Comparison of ENCODE assay signal across 8 mouse cellular contexts in genomic region chr1:155233378-155233777, GRCm38 (mm10). TPM values are rescaled to one million over a fixed set of nuclear protein-coding genes. Genes with fewer than 3 reads are reported as not detected.
DNase-seq lines count a peak whose midpoint lies in the region; ATAC-seq and TF ChIP-seq lines count a peak whose summit lies in the region.

No protein-coding gene starts in this region.

- H3K4me2 ChIP-seq in lung, postnatal 0 days (replicated peaks; ENCODE audit: low read depth, low read length): no peak overlapping the region
- H3K4me2 ChIP-seq in hindbrain, embryonic 16.5 days (ENCODE audit: low read length): no peak overlapping the region
- no peak overlapping the region for H3K4me2 ChIP-seq in stomach, embryonic 14.5 days (replicated peaks; ENCODE audit: low read depth, low read length)

- no peak for TF ChIP-seq EP300 in lung, postnatal 0 days (IDR thresholded peaks at IDR 0.05)

- intact Hi-C loops in gastrocnemius, postnatal 14 days (cut with DNase I; ENCODE audit: low total_unique reads): no loop called here

- no peak overlapping the region for H3K4me3 ChIP-seq in lung, postnatal 0 days (ENCODE audit: low read depth, low read length)
- no peak overlapping the region for H3K4me3 ChIP-seq in hindbrain, embryonic 16.5 days (ENCODE audit: low read length)
- no peak overlapping the region for H3K4me3 ChIP-seq in stomach, embryonic 14.5 days (ENCODE audit: low read depth, low read length)

- no peak for TF ChIP-seq CTCF in lung, postnatal 0 days (IDR thresholded peaks at IDR 0.05)

- H3K9me3 ChIP-seq in lung, postnatal 0 days (ENCODE audit: low read length): no peaks in the 10 kb centered on the region
- H3K9me3 ChIP-seq in hindbrain, embryonic 16.5 days (ENCODE audit: control insufficient read depth, low read length): no peaks in the 10 kb centered on the region
- H3K9me3 ChIP-seq in stomach, embryonic 14.5 days (ENCODE audit: control insufficient read depth, low read depth, low read length): no peaks in the 10 kb centered on the region

- H3K4me1 ChIP-seq in lung, postnatal 0 days (ENCODE audit: insufficient read depth, low read depth, low read length): no peaks in the 10 kb centered on the region
- peaks cover 50% of the 10 kb centered on the region for H3K4me1 ChIP-seq in hindbrain, embryonic 16.5 days (ENCODE audit: control insufficient read depth, insufficient read depth, low read depth, low read length)
- H3K4me1 ChIP-seq in stomach, embryonic 14.5 days (ENCODE audit: control insufficient read depth, insufficient read depth, low read length): peaks cover 50% of the 10 kb centered on the region

- H3K27me3 ChIP-seq in lung, postnatal 0 days (replicated peaks; ENCODE audit: insufficient read depth, low read length): no peaks in the 10 kb centered on the region
- no peaks in the 10 kb centered on the region for H3K27me3 ChIP-seq in hindbrain, embryonic 16.5 days (replicated peaks; ENCODE audit: control insufficient read depth, insufficient read depth, low read length)
- no peaks in the 10 kb centered on the region for H3K27me3 ChIP-seq in stomach, embryonic 14.5 days (ENCODE audit: control insufficient read depth, insufficient read depth, low read length)

- no peak overlapping the region for H3K9ac ChIP-seq in lung, postnatal 0 days (replicated peaks; ENCODE audit: low read depth)
- peak overlapping the region; percentile 9; the same call in 1 of the 2 replicates for H3K9ac ChIP-seq in hindbrain, embryonic 16.5 days (ENCODE audit: low read depth, low read length)
- H3K9ac ChIP-seq in stomach, embryonic 14.5 days (replicated peaks; ENCODE audit: low read depth, low read length): no peak overlapping the region

- peak overlapping the region; percentile 68; the same call in 1 of the 2 replicates for H3K27ac ChIP-seq in lung, postnatal 0 days (ENCODE audit: low read length)
- H3K27ac ChIP-seq in hindbrain, embryonic 16.5 days (ENCODE audit: low read depth, low read length): peak overlapping the region; percentile 81
- peak overlapping the region; percentile 88; the same call in 1 of the 2 replicates for H3K27ac ChIP-seq in stomach, embryonic 14.5 days (ENCODE audit: low read length)

- peak; percentile 12 for DNase-seq in gastrocnemius, postnatal 14 days
- no peak for DNase-seq in gastrocnemius, postnatal 4 days (ENCODE audit: low spot score in 2 of 2)
- no peak for DNase-seq in lung, postnatal 0 days (ENCODE audit: low spot score)
- no peak for DNase-seq in lung, postnatal 14 days
- no peak for DNase-seq in layer of hippocampus, postnatal 25 days (ENCODE audit: extremely low spot score in 1 of 2, low spot score in 1 of 2)

- H3K36me3 ChIP-seq in lung, postnatal 0 days (ENCODE audit: insufficient read depth, low read length): no peaks in the 10 kb centered on the region
- H3K36me3 ChIP-seq in hindbrain, embryonic 16.5 days (ENCODE audit: control insufficient read depth, insufficient read depth, low read length): no peaks in the 10 kb centered on the region
- H3K36me3 ChIP-seq in stomach, embryonic 14.5 days (ENCODE audit: control insufficient read depth, insufficient read depth, low read length): no peaks in the 10 kb centered on the region

- WGBS in lung, postnatal 0 days: 67% methylated on average over 9 of the region's 9 CpGs
- 66% methylated on average over 9 of the region's 9 CpGs for WGBS in hindbrain, embryonic 16.5 days
- WGBS in stomach, embryonic 14.5 days: 78% methylated on average over 9 of the region's 9 CpGs

- peak; percentile 14 for ATAC-seq in lung, postnatal 0 days
- ATAC-seq in hindbrain, embryonic 16.5 days: no peak
- no peak for ATAC-seq in stomach, embryonic 14.5 days (ENCODE audit: insufficient number of reproducible peaks, insufficient read depth, low FRiP score, low read depth)
- ATAC-seq in megakaryocyte-erythroid progenitor cell, adult 5-6 weeks (replicated peaks; ENCODE audit: low FRiP score, low TSS enrichment, poor library complexity, severe bottlenecking): no peak

RNA-seq across cellular contexts. Expression of gene BC034090, which starts 10.9 kb away (rescaled TPM):
- 1 to 10 TPM; 3.8 to 4.3 TPM for total RNA-seq in gastrocnemius, postnatal 14 days (2021)
- total RNA-seq in gastrocnemius, postnatal 4 days (2021): 10 to 100 TPM; 18.4 to 23.4 TPM
- 2.4 and 2.7 TPM in 2 replicates for polyA plus RNA-seq in lung, postnatal 0 days (2015; fragmentation: Nextera tagmentation; extraction: Ambion mirVana)
- 6.0 and 6.1 TPM in 2 replicates for polyA plus RNA-seq in hindbrain, embryonic 16.5 days (2015; fragmentation: Nextera tagmentation; extraction: Ambion mirVana)
- polyA plus RNA-seq in stomach, embryonic 14.5 days (2014; fragmentation: Nextera tagmentation; extraction: Ambion mirVana): 3.3 and 3.8 TPM in 2 replicates
- total RNA-seq in megakaryocyte-erythroid progenitor cell, adult 5-6 weeks (2014; fragmentation: Nextera tagmentation): 1.1 TPM in 1 of 2 replicates, not detected in the other
- total RNA-seq in megakaryocyte-erythroid progenitor cell, adult 5-6 weeks (2017): not detected in 2 replicates
- 10 to 100 TPM in 1 of 2 experiments, 1 to 10 TPM in 1; 8.1 to 11.6 TPM for total RNA-seq in layer of hippocampus, postnatal 25 days (2021)
